Mouse (Mus musculus): ENCODE data around the gene 4921507P07Rik. TPM values are rescaled to one million over a fixed set of nuclear protein-coding genes. Genes with fewer than 3 reads are reported as not detected.
"Not testable (repeated sequence)": the region's sequence is repeated elsewhere in the genome, so short reads cannot be mapped to it uniquely, and the experiment has no call there.

Gene 4921507P07Rik
- 0.32 and 0.34 TPM in 2 replicates for polyA plus RNA-seq (2012; rRNA removed)

DNA sequence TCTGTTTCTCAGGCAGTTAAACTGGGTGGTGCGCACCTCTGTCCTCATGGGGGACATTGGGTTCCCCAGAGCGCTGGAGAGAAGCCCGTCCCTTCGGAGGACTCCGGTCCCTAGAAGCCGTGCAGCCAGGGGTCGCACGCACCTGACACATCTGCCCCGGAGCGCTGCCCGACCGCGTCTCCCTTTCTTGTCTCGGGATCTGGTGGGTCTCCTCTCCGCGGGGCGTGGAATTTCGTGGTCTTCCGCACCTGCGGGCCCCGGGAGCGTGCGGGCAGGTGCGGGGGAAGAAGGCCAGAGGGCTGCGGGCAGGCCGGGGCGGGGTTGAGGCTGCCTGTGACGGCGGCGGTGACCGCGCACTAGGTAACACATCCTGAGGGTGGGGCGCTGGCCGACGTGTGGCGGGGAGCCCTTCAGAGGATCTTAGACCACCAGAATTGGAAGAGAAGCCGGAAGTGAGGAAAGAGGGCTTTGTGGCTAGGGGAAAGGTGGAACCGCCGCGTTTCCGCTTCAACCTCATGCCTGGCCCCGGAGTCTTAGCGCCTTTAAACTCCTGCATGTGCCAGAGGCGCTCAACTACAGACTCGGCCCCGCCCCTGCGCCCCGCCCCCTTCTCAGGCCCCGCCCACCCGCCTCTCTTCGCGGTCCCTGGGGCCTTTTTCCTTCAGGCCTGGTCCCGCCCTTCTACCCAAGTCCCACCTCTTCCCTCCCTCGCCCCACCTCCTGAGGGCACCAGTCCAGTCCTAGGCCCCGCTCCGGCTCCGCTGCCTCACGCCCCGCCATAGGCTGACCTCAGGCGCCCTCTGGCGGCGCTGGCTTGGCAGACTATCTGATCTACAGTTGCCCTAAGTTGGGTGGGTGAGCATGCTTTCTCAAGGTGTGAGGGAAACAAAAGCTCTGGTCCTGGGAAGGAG is at the start of gene 4921507P07Rik:
Gene 4921507P07Rik (minus strand): TSS at position 332 of the 911 bp plus-strand sequence.
- WGBS, result under 1% methylated on average over 54 of the region's 62 CpGs
- peak; percentile 59 for TF ChIP-seq CTCF (IDR thresholded peaks at IDR 0.05; ENCODE audit: insufficient read depth, low read length)
- peak; percentile 47; the same call in 1 of the 2 replicates for TF ChIP-seq POLR2A (IDR thresholded peaks at IDR 0.05; ENCODE audit: borderline replicate concordance, extremely low read depth, low read depth, low read length)
- Histone ChIP-seq H3K4me3 (replicated peaks; ENCODE audit: extremely low read depth, low read depth, low read length) (peak within 1 kb of the TSS; percentile 76), H3K4me1 (ENCODE audit: control insufficient read depth, insufficient read depth, low read length) (0 out of 2 replicates have a peak, but pooled peaks cover 3% of the 10 kb centered on the region)
- DNase-seq, result peak; percentile 94

DNA sequence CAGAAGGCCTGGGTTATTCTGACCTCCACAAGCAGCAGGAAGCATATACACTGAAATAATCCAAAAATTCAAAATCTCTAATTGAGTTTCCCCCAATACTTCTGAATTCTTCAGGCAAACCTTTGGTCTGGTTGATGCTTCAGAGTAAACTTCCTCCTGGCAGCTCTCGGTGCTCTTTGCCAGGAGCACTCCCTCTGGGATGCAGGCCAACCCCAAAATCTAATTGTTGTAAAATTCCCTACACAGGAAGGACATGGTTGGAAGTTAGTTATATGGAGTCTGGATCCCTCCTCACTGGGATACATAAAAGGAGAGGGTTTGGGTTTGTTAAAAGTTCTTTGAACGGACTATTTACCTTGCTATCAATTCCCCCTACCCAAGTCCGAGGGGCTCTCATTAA is 48.3 kb upstream of the 4921507P07Rik start:
- Histone ChIP-seq H3K4me3 (replicated peaks; ENCODE audit: extremely low read depth, low read depth, low read length) (no peak overlapping the region), H3K4me1 (ENCODE audit: control insufficient read depth, insufficient read depth, low read length) (no peaks in the 10 kb centered on the region)
- no peak for DNase-seq
- WGBS, result 47% methylated on average over 3 of the region's 3 CpGs
- TF ChIP-seq POLR2A (IDR thresholded peaks at IDR 0.05; ENCODE audit: borderline replicate concordance, extremely low read depth, low read depth, low read length) (no peak), CTCF (IDR thresholded peaks at IDR 0.05; ENCODE audit: insufficient read depth, low read length) (no peak)

DNA sequence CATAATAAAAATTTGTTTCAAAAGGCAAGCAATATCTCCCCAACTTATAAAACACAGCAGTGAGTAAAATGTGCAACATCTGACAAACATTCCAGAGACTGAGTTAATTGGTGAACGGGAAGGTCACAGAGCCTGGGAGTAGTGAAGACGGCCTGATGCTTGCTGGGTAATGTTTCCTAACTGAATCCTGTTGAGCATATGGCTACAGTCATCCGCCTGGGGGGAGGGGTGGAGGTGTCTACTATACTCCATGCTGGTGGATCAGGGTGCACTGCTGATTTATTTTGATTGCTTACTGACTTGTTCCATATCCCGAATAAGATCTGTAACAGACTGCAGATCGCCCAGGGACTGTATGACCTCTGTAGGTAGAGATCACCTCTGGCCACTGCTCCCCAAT is 45.5 kb upstream of the 4921507P07Rik start:
- Histone ChIP-seq H3K4me1 (ENCODE audit: control insufficient read depth, insufficient read depth, low read length) (no peaks in the 10 kb centered on the region), H3K4me3 (replicated peaks; ENCODE audit: extremely low read depth, low read depth, low read length) (no peak overlapping the region)
- DNase-seq, result no peak
- TF ChIP-seq POLR2A (IDR thresholded peaks at IDR 0.05; ENCODE audit: borderline replicate concordance, extremely low read depth, low read depth, low read length) (no peak), CTCF (IDR thresholded peaks at IDR 0.05; ENCODE audit: insufficient read depth, low read length) (no peak)
- WGBS, result 75% methylated on average over 5 of the region's 5 CpGs

DNA sequence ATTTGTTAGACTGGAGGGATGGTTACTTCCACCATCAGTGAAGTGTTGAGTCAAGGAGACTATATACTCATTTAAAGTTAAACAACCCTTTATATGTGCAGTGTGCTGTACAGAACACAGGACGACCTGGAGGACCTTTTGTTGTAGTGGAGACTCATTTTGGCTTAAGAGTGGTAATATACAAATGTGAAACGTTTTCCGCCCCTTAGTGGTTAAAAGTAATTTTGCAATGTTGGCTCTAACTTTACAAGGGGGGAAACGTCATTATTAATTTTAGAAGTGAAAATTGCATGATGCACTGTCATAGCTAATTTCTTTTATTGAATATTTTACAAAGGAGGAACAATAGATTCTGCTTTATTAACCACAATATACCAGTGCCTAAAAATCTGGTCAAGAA is 43.9 kb upstream of the 4921507P07Rik start:
- Histone ChIP-seq H3K4me1 (ENCODE audit: control insufficient read depth, insufficient read depth, low read length) (no peaks in the 10 kb centered on the region), H3K4me3 (replicated peaks; ENCODE audit: extremely low read depth, low read depth, low read length) (no peak overlapping the region)
- no peak for DNase-seq
- WGBS, result 59% methylated on average over 4 of the region's 4 CpGs
- TF ChIP-seq POLR2A (IDR thresholded peaks at IDR 0.05; ENCODE audit: borderline replicate concordance, extremely low read depth, low read depth, low read length) (no peak), CTCF (IDR thresholded peaks at IDR 0.05; ENCODE audit: insufficient read depth, low read length) (no peak)

DNA sequence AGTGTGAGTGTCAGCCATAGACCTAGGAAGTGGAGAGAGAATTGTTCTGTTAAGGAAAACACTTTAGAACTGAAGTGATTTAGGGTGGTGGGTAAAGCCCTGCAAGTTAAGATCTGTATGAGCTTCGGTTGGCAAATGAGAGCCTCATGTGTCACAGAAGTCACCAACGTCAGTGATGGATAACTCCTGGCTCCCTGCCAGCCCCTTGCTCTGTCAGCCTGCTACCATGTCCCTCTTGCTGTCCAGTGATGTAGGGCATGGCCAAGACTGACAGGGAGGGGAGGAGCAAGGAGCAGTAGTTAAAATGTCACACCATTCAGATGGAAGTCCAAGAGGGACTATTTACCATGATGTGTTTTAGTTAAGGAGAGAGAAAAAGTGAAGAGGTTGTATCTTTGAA is 43.2 kb upstream of the 4921507P07Rik start:
- no peak for DNase-seq
- 13% methylated on average over 2 of the region's 2 CpGs for WGBS

DNA sequence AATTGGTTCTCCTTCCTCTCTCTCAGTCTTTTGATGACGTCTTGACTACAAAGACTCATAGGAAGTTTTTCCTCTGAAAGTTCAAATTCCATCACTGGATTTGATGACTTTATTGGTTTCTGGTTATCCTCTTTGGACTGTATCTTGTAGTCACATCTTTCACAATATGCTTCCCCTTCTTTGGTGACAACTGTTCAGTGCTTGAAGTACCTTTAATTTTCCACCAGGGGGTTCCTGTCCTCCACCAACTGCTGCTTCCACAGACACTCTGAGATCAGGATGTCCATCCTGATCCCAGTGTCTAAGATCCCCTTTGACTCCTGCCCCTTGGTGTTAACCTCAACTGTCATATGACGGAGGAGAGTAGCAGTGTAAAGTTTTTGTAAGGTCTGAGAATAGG is 29.7 kb upstream of the 4921507P07Rik start:
- H3K4me3 ChIP-seq (replicated peaks; ENCODE audit: extremely low read depth, low read depth, low read length); DNase-seq; H3K4me1 ChIP-seq (ENCODE audit: control insufficient read depth, insufficient read depth, low read length): not testable (repeated sequence)
- WGBS, result 67% methylated on average over 2 of the region's 2 CpGs

More for the DNA sequence above, 43.2 kb upstream of the 4921507P07Rik start:
- no peak for TF ChIP-seq CTCF (IDR thresholded peaks at IDR 0.05; ENCODE audit: insufficient read depth, low read length)
- TF ChIP-seq POLR2A (IDR thresholded peaks at IDR 0.05; ENCODE audit: borderline replicate concordance, extremely low read depth, low read depth, low read length), result no peak
- no peak overlapping the region for H3K4me3 ChIP-seq (replicated peaks; ENCODE audit: extremely low read depth, low read depth, low read length)
- no peaks in the 10 kb centered on the region for H3K4me1 ChIP-seq (ENCODE audit: control insufficient read depth, insufficient read depth, low read length)

DNA sequence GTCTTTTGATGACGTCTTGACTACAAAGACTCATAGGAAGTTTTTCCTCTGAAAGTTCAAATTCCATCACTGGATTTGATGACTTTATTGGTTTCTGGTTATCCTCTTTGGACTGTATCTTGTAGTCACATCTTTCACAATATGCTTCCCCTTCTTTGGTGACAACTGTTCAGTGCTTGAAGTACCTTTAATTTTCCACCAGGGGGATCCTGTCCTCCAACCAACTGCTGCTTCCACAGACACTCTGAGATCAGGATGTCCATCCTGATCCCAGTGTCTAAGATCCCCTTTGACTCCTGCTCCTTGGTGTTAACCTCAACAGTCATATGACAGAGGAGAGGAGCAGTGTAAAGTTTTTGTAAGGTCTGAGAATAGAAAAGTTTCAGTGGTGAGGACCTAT is 21.8 kb upstream of the 4921507P07Rik start:
- H3K4me3 ChIP-seq (replicated peaks; ENCODE audit: extremely low read depth, low read depth, low read length); H3K4me1 ChIP-seq (ENCODE audit: control insufficient read depth, insufficient read depth, low read length); DNase-seq: not testable (repeated sequence)
- WGBS, result 83% methylated on average over 1 of the region's 1 CpGs

DNA sequence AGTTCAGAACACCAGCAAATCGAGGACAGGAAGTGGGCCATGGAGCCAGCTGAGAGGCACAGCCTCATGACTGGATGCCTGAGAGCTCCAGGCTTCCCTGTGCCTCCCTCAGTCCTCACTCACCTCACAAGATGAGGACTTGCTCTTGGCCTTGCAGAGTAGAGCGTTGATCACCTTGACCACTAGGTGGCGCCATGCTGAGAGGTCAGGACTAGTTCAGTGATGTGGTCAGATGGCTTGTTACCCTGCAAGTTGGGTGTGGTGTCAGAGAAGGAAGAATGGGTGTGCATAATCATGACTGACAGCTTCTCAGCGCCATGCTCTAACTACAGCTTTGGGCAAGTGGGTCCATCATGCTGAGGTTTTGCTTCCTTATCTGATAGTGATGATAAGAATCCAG is 5.2 kb upstream of the 4921507P07Rik start:
- TF ChIP-seq CTCF (IDR thresholded peaks at IDR 0.05; ENCODE audit: insufficient read depth, low read length) (peak; percentile 93), POLR2A (IDR thresholded peaks at IDR 0.05; ENCODE audit: borderline replicate concordance, extremely low read depth, low read depth, low read length) (no peak)
- Histone ChIP-seq H3K4me3 (replicated peaks; ENCODE audit: extremely low read depth, low read depth, low read length) (no peak overlapping the region), H3K4me1 (ENCODE audit: control insufficient read depth, insufficient read depth, low read length) (no peaks in the 10 kb centered on the region)
- WGBS, result 33% methylated on average over 4 of the region's 4 CpGs
- DNase-seq, result peak; percentile 27

DNA sequence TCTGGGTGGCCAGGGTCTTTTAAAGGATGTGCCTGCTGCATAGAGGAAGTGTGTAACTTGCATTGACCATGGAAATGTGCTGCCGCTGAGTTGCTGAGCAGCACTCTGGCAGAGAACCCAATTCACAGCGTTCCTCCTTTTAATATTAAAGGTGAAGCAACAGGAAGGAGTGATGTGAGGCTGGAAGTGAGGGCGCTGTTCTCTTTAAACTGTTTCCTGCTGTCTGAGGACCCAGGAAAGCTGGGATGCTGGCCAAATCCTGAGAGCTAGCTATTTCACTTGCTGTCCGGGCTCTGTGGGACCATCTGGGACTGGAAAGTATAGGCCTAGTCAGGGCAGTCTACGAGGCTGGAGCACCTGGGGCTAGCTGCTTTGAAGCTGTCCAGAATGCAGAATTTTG is 2.1 kb upstream of the 4921507P07Rik start:
- WGBS, result 19% methylated on average over 5 of the region's 5 CpGs
- Histone ChIP-seq H3K4me1 (ENCODE audit: control insufficient read depth, insufficient read depth, low read length) (0 out of 2 replicates have a peak, but pooled peaks cover 3% of the 10 kb centered on the region), H3K4me3 (replicated peaks; ENCODE audit: extremely low read depth, low read depth, low read length) (no peak overlapping the region)
- TF ChIP-seq POLR2A (IDR thresholded peaks at IDR 0.05; ENCODE audit: borderline replicate concordance, extremely low read depth, low read depth, low read length) (no peak), CTCF (IDR thresholded peaks at IDR 0.05; ENCODE audit: insufficient read depth, low read length) (no peak)
- DNase-seq, result peak; percentile 28

DNA sequence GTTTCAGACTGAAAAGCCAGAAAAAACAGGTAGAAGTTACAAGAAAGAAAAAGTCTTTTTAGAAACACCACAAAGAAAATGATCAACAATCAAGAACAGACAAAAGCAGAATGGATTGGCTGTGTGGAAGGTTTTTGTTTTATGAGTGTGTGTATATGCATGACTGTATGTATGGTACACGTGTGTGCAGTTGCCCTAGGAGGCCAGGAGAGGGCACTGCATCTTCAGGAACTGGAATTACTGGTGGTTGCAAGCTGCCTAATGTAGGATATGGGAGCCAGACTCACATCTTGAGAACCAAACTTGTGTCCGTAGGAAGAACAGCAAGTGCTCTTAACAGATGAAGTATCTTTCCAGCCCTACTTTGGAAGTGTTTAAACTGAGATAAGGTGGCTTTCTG is 2.1 kb downstream of the 4921507P07Rik start:
- Histone ChIP-seq H3K4me1 (ENCODE audit: control insufficient read depth, insufficient read depth, low read length) (0 out of 2 replicates have a peak, but pooled peaks cover 3% of the 10 kb centered on the region), H3K4me3 (replicated peaks; ENCODE audit: extremely low read depth, low read depth, low read length) (no peak overlapping the region)
- WGBS, result 77% methylated on average over 2 of the region's 2 CpGs
- no peak for DNase-seq
- TF ChIP-seq CTCF (IDR thresholded peaks at IDR 0.05; ENCODE audit: insufficient read depth, low read length) (no peak), POLR2A (IDR thresholded peaks at IDR 0.05; ENCODE audit: borderline replicate concordance, extremely low read depth, low read depth, low read length) (no peak)

All from lung, adult 2 months (tissue).